Mouse (Mus musculus) heart, embryonic 12.5 days (tissue): ENCODE measurements around the gene C1s1. TPM values are rescaled to one million over a fixed set of nuclear protein-coding genes. Genes with fewer than 3 reads are reported as not detected.
"Not testable (repeated sequence)": the region's sequence is repeated elsewhere in the genome, so short reads cannot be mapped to it uniquely, and the experiment has no call there.

ENCODE experiments used
- ATAC-seq: fragments of 200-750 bp; cut with Nextera tagmentation; 2 replicates; pipeline ENCODE4 v1.8.0; 2017; ENCODE audit warnings: moderate TSS enrichment, moderate library complexity; ENCODE audit not compliant: insufficient number of reproducible peaks, low FRiP score
- H3K27ac ChIP-seq: fragments of 300-500 bp; sonication (generic); 2 replicates; pipeline ENCODE4 v1.5.1; 2016; ENCODE audit warnings: mild to moderate bottlenecking, moderate library complexity; ENCODE audit not compliant: poor library complexity, severe bottlenecking
- H3K27me3 ChIP-seq: fragments of 300-500 bp; sonication (generic); replicated peaks from 2 replicates; pipeline ENCODE4 v1.6.1; 2016; ENCODE audit warnings: mild to moderate bottlenecking, moderate library complexity
- H3K36me3 ChIP-seq: fragments of 300-500 bp; sonication (generic); 2 replicates; pipeline ENCODE4 v1.6.1; 2016; ENCODE audit warnings: mild to moderate bottlenecking, moderate library complexity
- H3K4me1 ChIP-seq: fragments of 300-500 bp; sonication (generic); replicated peaks from 2 replicates; pipeline ENCODE4 v1.6.1; 2016; ENCODE audit warnings: mild to moderate bottlenecking
- H3K4me2 ChIP-seq: fragments of 300-500 bp; sonication (generic); 2 replicates; pipeline ENCODE4 v1.6.1; 2016; ENCODE audit warnings: mild to moderate bottlenecking, moderate library complexity
- H3K4me3 ChIP-seq: fragments of 300-500 bp; sonication (generic); 2 replicates; pipeline ENCODE4 v1.5.1; 2016; ENCODE audit warnings: mild to moderate bottlenecking
- H3K9ac ChIP-seq: fragments of 300-500 bp; sonication (generic); 2 replicates; pipeline ENCODE4 v1.6.1; 2016; ENCODE audit warnings: mild to moderate bottlenecking, moderate library complexity
- H3K9me3 ChIP-seq: fragments of 300-500 bp; sonication (generic); replicated peaks from 2 replicates; pipeline ENCODE4 v1.6.1; 2016; ENCODE audit warnings: mild to moderate bottlenecking, moderate library complexity
- WGBS: fragments of 180-500 bp; shearing (Covaris S2); methylation state at CpG from one replicate; pipeline ENCODE4 v1.1.7; 2016; 5-methylcytosine and 5-hydroxymethylcytosine counted together
- polyA plus RNA-seq: library from polyadenylated mRNA; unstranded; fragments of >200 nt; fragmentation: Nextera tagmentation; extraction: Ambion mirVana; gene quantifications from 2 replicates; pipeline ENCODE4 v1.2.1, GENCODE M21; 2016

The C1s1 gene
- polyA plus RNA-seq, 1 experiment from 2014 or later: 0.49 TPM

DNA sequence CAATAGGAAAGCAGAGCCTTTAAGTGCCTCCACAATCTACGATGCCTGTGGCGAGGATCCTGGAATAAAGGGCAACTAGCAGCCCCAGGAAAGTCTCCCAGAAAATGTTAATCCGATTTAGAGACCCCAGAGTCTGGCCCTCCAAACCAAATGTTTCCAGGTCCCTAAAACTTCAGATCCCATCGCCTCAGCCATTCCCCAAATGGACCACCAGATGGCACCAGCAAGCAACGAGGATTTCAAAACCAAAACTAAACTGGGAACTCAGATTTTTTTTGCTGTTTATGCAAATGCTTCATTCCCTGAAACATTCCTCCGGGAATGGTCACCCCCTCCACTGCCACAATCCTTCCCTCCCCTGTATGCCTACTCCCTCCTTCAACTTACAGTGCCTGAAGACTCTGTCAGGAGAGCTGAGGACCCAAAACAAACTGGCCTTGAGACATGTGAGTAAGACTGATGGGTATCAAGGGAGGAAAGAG lies 29.8 kb downstream of the C1s1 start, which contains the start of gene C1ra:
Gene C1ra, plus strand, starts transcription at position 51 of the 482 bp plus-strand sequence.
- no peak for ATAC-seq
- Histone ChIP-seq H3K4me3 (peak within 1 kb of the TSS; percentile 35), H3K4me2 (peak within 1 kb of the TSS; percentile 66), H3K27me3 (no peaks in the 10 kb centered on the region), H3K9me3 (no peaks in the 10 kb centered on the region), H3K4me1 (no peaks in the 10 kb centered on the region), H3K9ac (peak within 1 kb of the TSS; percentile 54; the same call in 1 of the 2 replicates), H3K36me3 (no peaks in the 10 kb centered on the region), H3K27ac (no peak within 1 kb of the TSS)
- WGBS: 5% methylated on average over 6 of the region's 6 CpGs

- 59% methylated on average over 6 of the region's 6 CpGs for WGBS
- no peak overlapping the region for H3K27ac ChIP-seq
- H3K27me3 ChIP-seq: no peaks in the 10 kb centered on the region
- ATAC-seq: no peak
- no peak overlapping the region for H3K4me3 ChIP-seq
- H3K9me3 ChIP-seq: no peaks in the 10 kb centered on the region
- no peak overlapping the region for H3K9ac ChIP-seq
- no peaks in the 10 kb centered on the region for H3K4me1 ChIP-seq
- no peak overlapping the region for H3K4me2 ChIP-seq
- no peaks in the 10 kb centered on the region for H3K36me3 ChIP-seq
Observed at GRCm38 (mm10) chr6:124511936-124512335, 30.2 kb downstream of the C1s1 start.

DNA sequence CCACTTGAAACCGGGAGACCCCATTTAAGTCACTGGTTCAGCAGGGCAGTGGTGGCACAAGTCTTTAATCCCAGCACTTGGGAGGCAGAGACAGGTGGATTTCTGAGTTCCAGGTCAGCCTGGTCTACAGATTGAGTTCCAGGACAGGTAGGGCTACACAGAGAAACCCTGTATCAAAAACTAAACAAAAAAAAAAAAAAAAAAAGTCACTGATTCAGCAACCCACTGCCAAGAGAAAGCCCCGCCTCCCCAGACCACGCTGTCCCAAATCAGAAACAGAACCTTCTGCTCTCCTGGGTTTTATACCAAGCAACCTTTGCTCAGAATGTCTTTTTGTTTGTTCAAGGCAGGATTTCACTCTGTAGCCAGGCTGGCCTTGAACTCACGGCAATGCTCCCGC lies 33.0 kb downstream of the C1s1 start:
- H3K27me3 ChIP-seq, H3K4me3 ChIP-seq, H3K4me2 ChIP-seq, ATAC-seq, H3K9ac ChIP-seq, H3K9me3 ChIP-seq, H3K4me1 ChIP-seq, H3K27ac ChIP-seq, H3K36me3 ChIP-seq: not testable (repeated sequence)
- WGBS: 76% methylated on average over 4 of the region's 5 CpGs

DNA sequence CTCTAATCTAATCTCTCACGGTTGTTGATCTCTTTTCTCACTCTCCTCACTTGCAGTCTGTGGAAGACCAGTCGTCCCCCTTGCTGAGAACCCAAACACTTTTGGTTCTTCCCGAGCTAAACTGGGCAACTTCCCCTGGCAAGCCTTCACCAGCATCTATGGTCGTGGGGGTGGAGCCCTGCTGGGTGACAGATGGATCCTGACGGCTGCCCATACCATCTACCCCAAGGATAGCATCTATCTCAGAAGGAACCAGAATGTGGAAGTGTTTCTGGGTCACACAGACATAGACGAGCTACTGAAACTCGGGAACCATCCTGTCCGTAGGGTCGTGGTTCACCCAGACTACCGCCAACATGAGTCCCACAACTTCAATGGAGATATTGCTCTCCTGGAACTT lies 33.9 kb downstream of the C1s1 start:
- no peak overlapping the region for H3K27ac ChIP-seq
- WGBS: 61% methylated on average over 10 of the region's 10 CpGs
- no peaks in the 10 kb centered on the region for H3K4me1 ChIP-seq
- no peaks in the 10 kb centered on the region for H3K36me3 ChIP-seq
- ATAC-seq: no peak
- H3K9ac ChIP-seq: no peak overlapping the region
- H3K4me3 ChIP-seq: no peak overlapping the region
- H3K4me2 ChIP-seq: no peak overlapping the region
- H3K27me3 ChIP-seq: no peaks in the 10 kb centered on the region
- H3K9me3 ChIP-seq: no peaks in the 10 kb centered on the region

- no peak overlapping the region for H3K27ac ChIP-seq
- H3K4me3 ChIP-seq: no peak overlapping the region
- H3K4me1 ChIP-seq: no peaks in the 10 kb centered on the region
- H3K27me3 ChIP-seq: no peaks in the 10 kb centered on the region
- no peak for ATAC-seq
- no peak overlapping the region for H3K9ac ChIP-seq
- no peaks in the 10 kb centered on the region for H3K9me3 ChIP-seq
- WGBS: 71% methylated on average over 6 of the region's 6 CpGs
- H3K36me3 ChIP-seq: no peaks in the 10 kb centered on the region
- no peak overlapping the region for H3K4me2 ChIP-seq
Observed at GRCm38 (mm10) chr6:124506991-124507390, 35.2 kb downstream of the C1s1 start.

DNA sequence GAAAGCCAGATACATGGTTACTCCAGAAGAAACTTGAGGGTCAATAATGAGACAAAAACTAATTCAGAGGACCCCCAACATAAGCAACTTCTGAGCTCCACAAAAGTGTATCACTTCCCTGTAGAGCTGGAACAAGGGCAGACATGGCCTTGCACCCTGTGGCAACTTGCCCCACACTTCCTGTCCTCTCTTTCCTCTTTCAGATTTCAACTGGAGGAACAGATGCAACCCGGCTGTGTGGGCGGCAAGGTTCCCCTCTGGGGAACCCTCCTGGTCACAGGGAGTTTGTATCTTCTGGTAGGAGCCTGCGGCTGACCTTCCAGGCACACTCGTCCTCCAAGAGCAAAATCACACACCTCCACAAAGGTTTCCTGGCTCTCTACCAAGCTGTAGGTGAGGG lies 37.1 kb downstream of the C1s1 start:
- Histone ChIP-seq H3K27me3 (no peaks in the 10 kb centered on the region), H3K4me2 (no peak overlapping the region), H3K9me3 (no peaks in the 10 kb centered on the region), H3K9ac (no peak overlapping the region), H3K4me3 (no peak overlapping the region), H3K36me3 (no peaks in the 10 kb centered on the region), H3K4me1 (no peaks in the 10 kb centered on the region), H3K27ac (no peak overlapping the region)
- 62% methylated on average over 4 of the region's 4 CpGs for WGBS
- no peak for ATAC-seq

GRCm38 (mm10) chr6:124502021-124502420 lies 40.1 kb downstream of the C1s1 start:
- H3K9ac ChIP-seq: no peak overlapping the region
- 74% methylated on average over 5 of the region's 5 CpGs for WGBS
- no peaks in the 10 kb centered on the region for H3K4me1 ChIP-seq
- H3K27me3 ChIP-seq: no peaks in the 10 kb centered on the region
- no peak overlapping the region for H3K27ac ChIP-seq
- no peak overlapping the region for H3K4me2 ChIP-seq
- no peak for ATAC-seq
- H3K4me3 ChIP-seq: no peak overlapping the region
- H3K36me3 ChIP-seq: no peaks in the 10 kb centered on the region
- no peaks in the 10 kb centered on the region for H3K9me3 ChIP-seq

GRCm38 (mm10) chr6:124501473-124501872 lies 40.7 kb downstream of the C1s1 start:
- Histone ChIP-seq H3K4me1 (no peaks in the 10 kb centered on the region), H3K9me3 (no peaks in the 10 kb centered on the region), H3K4me3 (no peak overlapping the region), H3K27ac (no peak overlapping the region), H3K27me3 (no peaks in the 10 kb centered on the region), H3K36me3 (no peaks in the 10 kb centered on the region), H3K9ac (no peak overlapping the region), H3K4me2 (no peak overlapping the region)
- 70% methylated on average over 4 of the region's 4 CpGs for WGBS
- no peak for ATAC-seq

DNA sequence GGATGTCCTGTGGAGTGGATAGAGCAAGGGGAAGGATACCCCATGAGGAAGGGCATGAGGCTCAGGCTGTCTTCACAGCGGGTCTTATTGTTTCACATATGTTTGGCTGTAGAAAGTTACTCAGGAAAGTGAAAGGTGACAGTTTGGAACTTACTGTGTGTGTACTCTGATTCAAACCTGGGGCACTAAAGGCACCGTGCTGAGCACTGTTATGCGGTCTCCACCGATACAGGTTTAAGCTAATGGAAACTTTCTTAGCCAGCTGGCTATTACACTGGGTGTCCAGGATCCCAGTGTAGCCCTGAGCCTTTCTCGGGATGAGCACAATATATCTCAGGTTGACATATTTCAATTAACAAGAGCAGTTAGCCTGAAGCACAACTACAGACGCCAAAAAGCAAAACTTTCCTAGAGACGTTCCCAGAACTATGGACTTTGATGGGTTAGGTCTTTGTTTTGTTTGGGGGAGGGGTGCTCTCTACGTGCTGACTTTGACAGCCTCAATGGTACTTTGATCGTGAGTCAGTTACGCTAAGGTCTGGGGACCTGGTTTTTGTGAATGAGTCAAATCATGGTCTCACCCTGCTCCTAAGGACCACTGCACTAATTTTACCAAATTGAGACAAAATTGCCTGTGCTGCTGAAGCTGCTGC lies 42.1 kb downstream of the C1s1 start:
- WGBS: 40% methylated on average over 10 of the region's 10 CpGs
- no peaks in the 10 kb centered on the region for H3K36me3 ChIP-seq
- ATAC-seq: no peak
- H3K4me1 ChIP-seq: no peaks in the 10 kb centered on the region
- H3K27ac ChIP-seq: no peak overlapping the region
- H3K27me3 ChIP-seq: no peaks in the 10 kb centered on the region
- no peak overlapping the region for H3K4me3 ChIP-seq
- H3K9me3 ChIP-seq: 0 out of 2 replicates have a peak, but pooled peaks cover 2% of the 10 kb centered on the region
- no peak overlapping the region for H3K9ac ChIP-seq
- no peak overlapping the region for H3K4me2 ChIP-seq

- Histone ChIP-seq H3K4me3 (no peak overlapping the region), H3K4me2 (no peak overlapping the region), H3K4me1 (peaks cover 6% of the 10 kb centered on the region; the same call in 1 of the 2 replicates), H3K27me3 (no peaks in the 10 kb centered on the region), H3K9me3 (0 out of 2 replicates have a peak, but pooled peaks cover 2% of the 10 kb centered on the region), H3K36me3 (no peaks in the 10 kb centered on the region), H3K9ac (no peak overlapping the region), H3K27ac (no peak overlapping the region)
- 84% methylated on average over 5 of the region's 5 CpGs for WGBS
- no peak for ATAC-seq
Observed at GRCm38 (mm10) chr6:124496054-124496453, 46.1 kb downstream of the C1s1 start.

GRCm38 (mm10) chr6:124493886-124494285 lies 48.3 kb downstream of the C1s1 start:
- no peak overlapping the region for H3K27ac ChIP-seq
- H3K4me3 ChIP-seq: no peak overlapping the region
- H3K27me3 ChIP-seq: no peaks in the 10 kb centered on the region
- H3K36me3 ChIP-seq: no peaks in the 10 kb centered on the region
- no peak overlapping the region for H3K4me2 ChIP-seq
- 0 out of 2 replicates have a peak, but pooled peaks cover 2% of the 10 kb centered on the region for H3K9me3 ChIP-seq
- no peak overlapping the region for H3K9ac ChIP-seq
- ATAC-seq: peak; percentile 40; the same call in 1 of the 2 replicates
- WGBS: 71% methylated on average over 5 of the region's 5 CpGs
- H3K4me1 ChIP-seq: peaks cover 6% of the 10 kb centered on the region; the same call in 1 of the 2 replicates
